In genomic region chr8:96403669-96404068, GRCm38 (mm10) we compare ENCODE assay signal across 19 mouse cellular contexts.
DNase-seq lines count a peak whose midpoint lies in the region; ATAC-seq and TF ChIP-seq lines count a peak whose summit lies in the region.
"Had no signal": no experiment of that assay in that cellular context is flagged by ENCODE, and none has a peak within 500 bp of the region (broad histone marks: within the 10 kb centered on the region; RNA-seq: fewer than 3 reads in every experiment).

No protein-coding gene starts in this region.

- no peak for ATAC-seq in liver, postnatal 0 days
- ATAC-seq: activated CD4-positive, CD25-positive, alpha-beta regulatory T cell, adult 4 months; CD4-positive, CD25-positive, alpha-beta regulatory T cell, adult 4 months; Patski had no signal

- no peaks in the 10 kb centered on the region for H3K9me3 ChIP-seq in MEL (replicated peaks; ENCODE audit: insufficient read depth, low read length)
- H3K9me3 ChIP-seq in liver, postnatal 0 days (ENCODE audit: low read length): no peaks in the 10 kb centered on the region

- TF ChIP-seq POLR2A in MEL (IDR thresholded peaks at IDR 0.05; ENCODE audit: control insufficient read depth in 1 of 2, insufficient read depth in 1 of 2, low read depth in 1 of 2, low read length in 2 of 2, poor library complexity in 1 of 2): no peak; a peak in 1 of 4 replicates

- no peak for TF ChIP-seq CTCF in MEL (IDR thresholded peaks at IDR 0.05 in 2 of 3, conservative IDR thresholded peaks at IDR 0.05 in 1 of 3; ENCODE audit: control insufficient read depth in 1 of 3, insufficient read depth in 1 of 3, low read depth in 2 of 3, low read length in 3 of 3, poor library complexity in 1 of 3, severe bottlenecking in 1 of 3)
- no peak for TF ChIP-seq CTCF in liver, postnatal 0 days (IDR thresholded peaks at IDR 0.05; ENCODE audit: low read depth)

- peak overlapping the region; percentile 19 to 42 for H3K4me3 ChIP-seq in MEL (ENCODE audit: control insufficient read depth in 1 of 2, insufficient read depth in 1 of 2, low read depth in 2 of 2, low read length in 2 of 2)
- no peak overlapping the region for H3K4me3 ChIP-seq in liver, postnatal 0 days (ENCODE audit: low read depth, low read length)

- peaks cover 3% of the 10 kb centered on the region; the same call in 1 of the 2 replicates for H3K79me2 ChIP-seq in MEL (ENCODE audit: control insufficient read depth, insufficient read depth, low read length, poor library complexity)

- peak overlapping the region; percentile 67 for H3K9ac ChIP-seq in MEL (ENCODE audit: control insufficient read depth, low read depth, low read length, poor library complexity, severe bottlenecking)
- no peak overlapping the region for H3K9ac ChIP-seq in liver, postnatal 0 days (replicated peaks)

- H3K36me3 ChIP-seq in MEL (ENCODE audit: control insufficient read depth in 1 of 2, insufficient read depth in 2 of 2, low read length in 2 of 2): peaks cover 0 to 11% of the 10 kb centered on the region in 2 experiments; a peak in 3 of 4 replicates
- no peaks in the 10 kb centered on the region for H3K36me3 ChIP-seq in liver, postnatal 0 days (replicated peaks; ENCODE audit: insufficient read depth, low read length)
- H3K36me3 ChIP-seq: G1E had no signal

- H3K4me2 ChIP-seq in liver, postnatal 0 days (ENCODE audit: low read depth, low read length): no peak overlapping the region

- TF ChIP-seq RAD21 in MEL (IDR thresholded peaks at IDR 0.05; ENCODE audit: low read depth, low read length): no peak

- peak; percentile 68 for DNase-seq in MEL (ENCODE audit: low read depth, low spot score)
- DNase-seq in liver, postnatal 0 days: no peak
- DNase-seq: adrenal gland, adult 2 months; adrenal gland, adult 8-10 months; adrenal gland, postnatal 10 days; adrenal gland, postnatal 14 days; adrenal gland, postnatal 25 days; adrenal gland, postnatal 36 days; B cell, adult 2 months; cerebellum, adult 11 months; cerebellum, adult 11-12 months; cerebellum, adult 18-20 months; cerebellum, adult 2 months; cerebellum, adult 8-10 months had no signal

- peak overlapping the region; percentile 89 for H3K27ac ChIP-seq in MEL (ENCODE audit: control insufficient read depth, low read depth, low read length)
- no peak overlapping the region for H3K27ac ChIP-seq in liver, postnatal 0 days (ENCODE audit: low read depth)

- H3K4me1 ChIP-seq in MEL (ENCODE audit: control insufficient read depth in 1 of 2, insufficient read depth in 2 of 2, low read length in 2 of 2): peaks cover 3 to 6% of the 10 kb centered on the region in 2 experiments
- no peaks in the 10 kb centered on the region for H3K4me1 ChIP-seq in liver, postnatal 0 days (ENCODE audit: insufficient read depth)

- no peaks in the 10 kb centered on the region for H3K27me3 ChIP-seq in MEL (ENCODE audit: control insufficient read depth in 1 of 2, insufficient read depth in 2 of 2, low read length in 2 of 2)
- no peaks in the 10 kb centered on the region for H3K27me3 ChIP-seq in liver, postnatal 0 days (ENCODE audit: insufficient read depth, low read length)
- H3K27me3 ChIP-seq: CH12.LX, Patski had no signal

- no peak for TF ChIP-seq EP300 in MEL (IDR thresholded peaks at IDR 0.05; ENCODE audit: low read depth in 1 of 2, low read length in 2 of 2)
- TF ChIP-seq EP300 in liver, postnatal 0 days (IDR thresholded peaks at IDR 0.05; ENCODE audit: low read depth): no peak

- 52% methylated on average over 3 of the region's 3 CpGs for WGBS in liver, postnatal 0 days (ENCODE audit: insufficient replicate concordance)

TF ChIP-seq in MEL, 35 proteins besides CTCF, POLR2A, EP300 and RAD21:
- TF ChIP-seq TBP (IDR thresholded peaks at IDR 0.05; ENCODE audit: low read depth, low read length) (0 out of 2 replicates have a peak, but pooled peaks have one; percentile 24), UBTF (IDR thresholded peaks at IDR 0.05; ENCODE audit: borderline replicate concordance, insufficient read depth, low read depth, low read length) (no peak), MXI1 (IDR thresholded peaks at IDR 0.05; ENCODE audit: low read depth, low read length) (peak; percentile 50; the same call in 1 of the 2 replicates), ETS1 (IDR thresholded peaks at IDR 0.05; ENCODE audit: low read depth, low read length) (no peak), POLR2AphosphoS5 (IDR thresholded peaks at IDR 0.05; ENCODE audit: borderline replicate concordance, low read depth, low read length) (no peak), ZC3H11A (IDR thresholded peaks at IDR 0.05; ENCODE audit: low read depth, low read length) (no peak), SIN3A (IDR thresholded peaks at IDR 0.05; ENCODE audit: low read length) (no peak), NELFE (IDR thresholded peaks at IDR 0.05; ENCODE audit: low read depth, low read length) (no peak)
